Mouse (Mus musculus): Measurements from ENCODE around the gene 1700010I14Rik. TPM values are rescaled to one million over a fixed set of nuclear protein-coding genes. Genes with fewer than 3 reads are reported as not detected.

1700010I14Rik gene
- polyA plus RNA-seq, 1 experiment from 2014 or later, result 0.60 TPM

- no peak for ATAC-seq
- H3K9me3 ChIP-seq (ENCODE audit: low read length), result no peaks in the 10 kb centered on the region
- DNase-seq, result no peak
- WGBS (ENCODE audit: insufficient replicate concordance), result 79% methylated on average over 6 of the region's 6 CpGs
- H3K27me3 ChIP-seq (ENCODE audit: insufficient read depth, low read length), result no peaks in the 10 kb centered on the region
- no peaks in the 10 kb centered on the region for H3K4me1 ChIP-seq (ENCODE audit: insufficient read depth)
- H3K4me2 ChIP-seq (ENCODE audit: low read depth, low read length), result no peak overlapping the region
- H3K36me3 ChIP-seq (replicated peaks; ENCODE audit: insufficient read depth, low read length), result no peaks in the 10 kb centered on the region
- no peak overlapping the region for H3K4me3 ChIP-seq (ENCODE audit: low read depth, low read length)
- TF ChIP-seq EP300 (IDR thresholded peaks at IDR 0.05; ENCODE audit: low read depth) (no peak), CTCF (IDR thresholded peaks at IDR 0.05; ENCODE audit: low read depth) (no peak)
- no peak overlapping the region for H3K9ac ChIP-seq (replicated peaks)
- no peak overlapping the region for H3K27ac ChIP-seq (ENCODE audit: low read depth)
Observed at GRCm38 (mm10) chr17:8976745-8977144, 11.4 kb upstream of the 1700010I14Rik start.

GRCm38 (mm10) chr17:8977271-8977670 lies 10.9 kb upstream of the 1700010I14Rik start:
- no peaks in the 10 kb centered on the region for H3K27me3 ChIP-seq (ENCODE audit: insufficient read depth, low read length)
- H3K4me2 ChIP-seq (ENCODE audit: low read depth, low read length), result no peak overlapping the region
- no peak overlapping the region for H3K9ac ChIP-seq (replicated peaks)
- H3K4me3 ChIP-seq (ENCODE audit: low read depth, low read length), result no peak overlapping the region
- H3K9me3 ChIP-seq (ENCODE audit: low read length), result no peaks in the 10 kb centered on the region
- no peaks in the 10 kb centered on the region for H3K36me3 ChIP-seq (replicated peaks; ENCODE audit: insufficient read depth, low read length)
- 53% methylated on average over 2 of the region's 2 CpGs for WGBS (ENCODE audit: insufficient replicate concordance)
- DNase-seq (no peak), ATAC-seq (no peak)
- no peak for TF ChIP-seq EP300 (IDR thresholded peaks at IDR 0.05; ENCODE audit: low read depth)
- no peak for TF ChIP-seq CTCF (IDR thresholded peaks at IDR 0.05; ENCODE audit: low read depth)
- H3K4me1 ChIP-seq (ENCODE audit: insufficient read depth), result no peaks in the 10 kb centered on the region
- no peak overlapping the region for H3K27ac ChIP-seq (ENCODE audit: low read depth)

GRCm38 (mm10) chr17:8983576-8983975 lies 4.6 kb upstream of the 1700010I14Rik start:
- no peak overlapping the region for H3K27ac ChIP-seq (ENCODE audit: low read depth)
- H3K4me2 ChIP-seq (ENCODE audit: low read depth, low read length), result no peak overlapping the region
- DNase-seq, result no peak
- H3K4me3 ChIP-seq (ENCODE audit: low read depth, low read length), result no peak overlapping the region
- TF ChIP-seq CTCF (IDR thresholded peaks at IDR 0.05; ENCODE audit: low read depth) (no peak), EP300 (IDR thresholded peaks at IDR 0.05; ENCODE audit: low read depth) (no peak)
- no peaks in the 10 kb centered on the region for H3K36me3 ChIP-seq (replicated peaks; ENCODE audit: insufficient read depth, low read length)
- WGBS (ENCODE audit: insufficient replicate concordance), result 81% methylated on average over 2 of the region's 2 CpGs
- no peaks in the 10 kb centered on the region for H3K9me3 ChIP-seq (ENCODE audit: low read length)
- no peak overlapping the region for H3K9ac ChIP-seq (replicated peaks)
- no peaks in the 10 kb centered on the region for H3K27me3 ChIP-seq (ENCODE audit: insufficient read depth, low read length)
- H3K4me1 ChIP-seq (ENCODE audit: insufficient read depth), result no peaks in the 10 kb centered on the region
- ATAC-seq, result no peak

- no peak overlapping the region for H3K4me3 ChIP-seq (ENCODE audit: low read depth, low read length)
- no peak overlapping the region for H3K27ac ChIP-seq (ENCODE audit: low read depth)
- H3K36me3 ChIP-seq (replicated peaks; ENCODE audit: insufficient read depth, low read length), result no peaks in the 10 kb centered on the region
- ATAC-seq, result no peak
- no peak overlapping the region for H3K4me2 ChIP-seq (ENCODE audit: low read depth, low read length)
- peaks cover 7% of the 10 kb centered on the region for H3K4me1 ChIP-seq (ENCODE audit: insufficient read depth)
- no peak overlapping the region for H3K9ac ChIP-seq (replicated peaks)
- 75% methylated on average over 5 of the region's 5 CpGs for WGBS (ENCODE audit: insufficient replicate concordance)
- no peak for DNase-seq
- no peaks in the 10 kb centered on the region for H3K9me3 ChIP-seq (ENCODE audit: low read length)
- TF ChIP-seq CTCF (IDR thresholded peaks at IDR 0.05; ENCODE audit: low read depth), result no peak
- no peak for TF ChIP-seq EP300 (IDR thresholded peaks at IDR 0.05; ENCODE audit: low read depth)
- no peaks in the 10 kb centered on the region for H3K27me3 ChIP-seq (ENCODE audit: insufficient read depth, low read length)
Observed at GRCm38 (mm10) chr17:8985714-8986113, 2.4 kb upstream of the 1700010I14Rik start.

GRCm38 (mm10) chr17:8986551-8986950 lies 1.6 kb upstream of the 1700010I14Rik start:
- Histone ChIP-seq H3K36me3 (replicated peaks; ENCODE audit: insufficient read depth, low read length) (no peaks in the 10 kb centered on the region), H3K27ac (ENCODE audit: low read depth) (no peak overlapping the region), H3K27me3 (ENCODE audit: insufficient read depth, low read length) (no peaks in the 10 kb centered on the region), H3K9ac (replicated peaks) (no peak overlapping the region), H3K4me3 (ENCODE audit: low read depth, low read length) (no peak overlapping the region), H3K9me3 (ENCODE audit: low read length) (no peaks in the 10 kb centered on the region), H3K4me1 (ENCODE audit: insufficient read depth) (peaks cover 7% of the 10 kb centered on the region), H3K4me2 (ENCODE audit: low read depth, low read length) (no peak overlapping the region)
- TF ChIP-seq CTCF (IDR thresholded peaks at IDR 0.05; ENCODE audit: low read depth), result no peak
- TF ChIP-seq EP300 (IDR thresholded peaks at IDR 0.05; ENCODE audit: low read depth), result no peak
- DNase-seq (no peak), ATAC-seq (no peak)
- 71% methylated on average over 2 of the region's 2 CpGs for WGBS (ENCODE audit: insufficient replicate concordance)

- WGBS (ENCODE audit: insufficient replicate concordance), result 74% methylated on average over 5 of the region's 5 CpGs
- ATAC-seq (no peak), DNase-seq (no peak)
- Histone ChIP-seq H3K36me3 (replicated peaks; ENCODE audit: insufficient read depth, low read length) (no peaks in the 10 kb centered on the region), H3K27me3 (ENCODE audit: insufficient read depth, low read length) (no peaks in the 10 kb centered on the region), H3K4me1 (ENCODE audit: insufficient read depth) (peaks cover 7% of the 10 kb centered on the region), H3K9me3 (ENCODE audit: low read length) (no peaks in the 10 kb centered on the region), H3K4me2 (ENCODE audit: low read depth, low read length) (no peak overlapping the region), H3K9ac (replicated peaks) (no peak overlapping the region), H3K27ac (ENCODE audit: low read depth) (no peak overlapping the region), H3K4me3 (ENCODE audit: low read depth, low read length) (no peak overlapping the region)
- TF ChIP-seq EP300 (IDR thresholded peaks at IDR 0.05; ENCODE audit: low read depth), result no peak
- no peak for TF ChIP-seq CTCF (IDR thresholded peaks at IDR 0.05; ENCODE audit: low read depth)
Observed at GRCm38 (mm10) chr17:8987369-8987768, 764 bp upstream of the 1700010I14Rik start.

- ATAC-seq (no peak), DNase-seq (no peak)
- no peaks in the 10 kb centered on the region for H3K27me3 ChIP-seq (ENCODE audit: insufficient read depth, low read length)
- 48% methylated on average over 8 of the region's 8 CpGs for WGBS (ENCODE audit: insufficient replicate concordance)
- no peak overlapping the region for H3K4me3 ChIP-seq (ENCODE audit: low read depth, low read length)
- H3K9me3 ChIP-seq (ENCODE audit: low read length), result no peaks in the 10 kb centered on the region
- TF ChIP-seq EP300 (IDR thresholded peaks at IDR 0.05; ENCODE audit: low read depth), result no peak
- peak; percentile 45 for TF ChIP-seq CTCF (IDR thresholded peaks at IDR 0.05; ENCODE audit: low read depth)
- no peak overlapping the region for H3K27ac ChIP-seq (ENCODE audit: low read depth)
- H3K9ac ChIP-seq (replicated peaks), result no peak overlapping the region
- no peak overlapping the region for H3K4me2 ChIP-seq (ENCODE audit: low read depth, low read length)
- H3K4me1 ChIP-seq (ENCODE audit: insufficient read depth), result peaks cover 12% of the 10 kb centered on the region
- H3K36me3 ChIP-seq (replicated peaks; ENCODE audit: insufficient read depth, low read length), result no peaks in the 10 kb centered on the region
Observed at GRCm38 (mm10) chr17:8991160-8991559, 3.0 kb downstream of the 1700010I14Rik start.

All from liver, postnatal 0 days (tissue).